Mouse (Mus musculus): ENCODE results near the gene Rad51b. TPM values are rescaled to one million over a fixed set of nuclear protein-coding genes. Genes with fewer than 3 reads are reported as not detected.

The Rad51b gene
- polyA plus RNA-seq, 1 experiment from 2014 or later, result 4.3 TPM

GRCm38 (mm10) chr12:79747541-79747940 is 450.5 kb downstream of the Rad51b start:
- Histone ChIP-seq H3K9ac (no peak overlapping the region), H3K27me3 (no peaks in the 10 kb centered on the region), H3K9me3 (replicated peaks) (no peaks in the 10 kb centered on the region), H3K4me1 (replicated peaks) (peaks cover 9% of the 10 kb centered on the region), H3K4me2 (no peak overlapping the region), H3K4me3 (replicated peaks) (no peak overlapping the region), H3K36me3 (replicated peaks) (no peaks in the 10 kb centered on the region), H3K27ac (replicated peaks) (no peak overlapping the region)
- ATAC-seq (ENCODE audit: insufficient read depth), result no peak
- 72% methylated on average over 3 of the region's 3 CpGs for WGBS (ENCODE audit: insufficient replicate concordance)

- Histone ChIP-seq H3K4me1 (replicated peaks) (peaks cover 8% of the 10 kb centered on the region), H3K4me3 (replicated peaks) (no peak overlapping the region), H3K9ac (no peak overlapping the region), H3K27me3 (no peaks in the 10 kb centered on the region), H3K4me2 (no peak overlapping the region), H3K36me3 (replicated peaks) (no peaks in the 10 kb centered on the region), H3K9me3 (replicated peaks) (no peaks in the 10 kb centered on the region), H3K27ac (replicated peaks) (no peak overlapping the region)
- ATAC-seq (ENCODE audit: insufficient read depth), result no peak
- 55% methylated on average over 4 of the region's 4 CpGs for WGBS (ENCODE audit: insufficient replicate concordance)
Measured at GRCm38 (mm10) chr12:79748862-79749261, 451.8 kb downstream of the Rad51b start.

- no peaks in the 10 kb centered on the region for H3K36me3 ChIP-seq (replicated peaks)
- ATAC-seq (ENCODE audit: insufficient read depth), result peak; percentile 49
- WGBS (ENCODE audit: insufficient replicate concordance), result 45% methylated on average over 10 of the region's 10 CpGs
- no peak overlapping the region for H3K9ac ChIP-seq
- no peaks in the 10 kb centered on the region for H3K27me3 ChIP-seq
- no peak overlapping the region for H3K4me3 ChIP-seq (replicated peaks)
- H3K4me2 ChIP-seq, result no peak overlapping the region
- H3K4me1 ChIP-seq (replicated peaks), result peaks cover 8% of the 10 kb centered on the region
- no peak overlapping the region for H3K27ac ChIP-seq (replicated peaks)
- H3K9me3 ChIP-seq (replicated peaks), result no peaks in the 10 kb centered on the region
Measured at GRCm38 (mm10) chr12:79750253-79751125, 453.4 kb downstream of the Rad51b start.

GRCm38 (mm10) chr12:79751781-79752180 is 454.7 kb downstream of the Rad51b start:
- whole genome bisulfite sequencing (ENCODE audit: insufficient replicate concordance), result 60% methylated on average over 8 of the region's 8 CpGs
- H3K9ac ChIP-seq, result no peak overlapping the region
- peaks cover 8% of the 10 kb centered on the region for H3K4me1 ChIP-seq (replicated peaks)
- H3K27ac ChIP-seq (replicated peaks), result 0 out of 2 replicates have a peak overlapping the region, but pooled peaks have one; percentile 14
- H3K4me2 ChIP-seq, result no peak overlapping the region
- no peaks in the 10 kb centered on the region for H3K9me3 ChIP-seq (replicated peaks)
- ATAC-seq (ENCODE audit: insufficient read depth), result no peak
- no peaks in the 10 kb centered on the region for H3K27me3 ChIP-seq
- H3K36me3 ChIP-seq (replicated peaks), result no peaks in the 10 kb centered on the region
- H3K4me3 ChIP-seq (replicated peaks), result no peak overlapping the region

GRCm38 (mm10) chr12:79752189-79752588 is 455.1 kb downstream of the Rad51b start:
- Histone ChIP-seq H3K4me2 (no peak overlapping the region), H3K4me1 (replicated peaks) (peaks cover 8% of the 10 kb centered on the region), H3K9ac (no peak overlapping the region), H3K36me3 (replicated peaks) (no peaks in the 10 kb centered on the region), H3K27me3 (no peaks in the 10 kb centered on the region), H3K9me3 (replicated peaks) (no peaks in the 10 kb centered on the region), H3K27ac (replicated peaks) (no peak overlapping the region), H3K4me3 (replicated peaks) (no peak overlapping the region)
- no peak for ATAC-seq (ENCODE audit: insufficient read depth)
- WGBS (ENCODE audit: insufficient replicate concordance), result 64% methylated on average over 5 of the region's 5 CpGs

GRCm38 (mm10) chr12:79755617-79756016 is 458.5 kb downstream of the Rad51b start:
- no peaks in the 10 kb centered on the region for H3K36me3 ChIP-seq (replicated peaks)
- H3K9ac ChIP-seq, result no peak overlapping the region
- no peaks in the 10 kb centered on the region for H3K9me3 ChIP-seq (replicated peaks)
- H3K4me2 ChIP-seq, result no peak overlapping the region
- H3K27ac ChIP-seq (replicated peaks), result no peak overlapping the region
- no peaks in the 10 kb centered on the region for H3K27me3 ChIP-seq
- H3K4me3 ChIP-seq (replicated peaks), result no peak overlapping the region
- WGBS (ENCODE audit: insufficient replicate concordance), result 67% methylated on average over 4 of the region's 4 CpGs
- ATAC-seq (ENCODE audit: insufficient read depth), result no peak
- H3K4me1 ChIP-seq (replicated peaks), result peaks cover 25% of the 10 kb centered on the region

GRCm38 (mm10) chr12:79756352-79756751 is 459.3 kb downstream of the Rad51b start:
- no peak overlapping the region for H3K27ac ChIP-seq (replicated peaks)
- H3K27me3 ChIP-seq, result no peaks in the 10 kb centered on the region
- no peak overlapping the region for H3K4me2 ChIP-seq
- no peak overlapping the region for H3K9ac ChIP-seq
- H3K4me1 ChIP-seq (replicated peaks), result peaks cover 28% of the 10 kb centered on the region
- H3K9me3 ChIP-seq (replicated peaks), result no peaks in the 10 kb centered on the region
- H3K4me3 ChIP-seq (replicated peaks), result no peak overlapping the region
- no peaks in the 10 kb centered on the region for H3K36me3 ChIP-seq (replicated peaks)
- WGBS (ENCODE audit: insufficient replicate concordance), result 55% methylated on average over 5 of the region's 5 CpGs
- no peak for ATAC-seq (ENCODE audit: insufficient read depth)

GRCm38 (mm10) chr12:79757775-79758174 is 460.7 kb downstream of the Rad51b start:
- 78% methylated on average over 4 of the region's 4 CpGs for WGBS (ENCODE audit: insufficient replicate concordance)
- H3K36me3 ChIP-seq (replicated peaks), result no peaks in the 10 kb centered on the region
- no peak overlapping the region for H3K27ac ChIP-seq (replicated peaks)
- no peaks in the 10 kb centered on the region for H3K27me3 ChIP-seq
- H3K4me1 ChIP-seq (replicated peaks), result peaks cover 31% of the 10 kb centered on the region
- H3K9me3 ChIP-seq (replicated peaks), result no peaks in the 10 kb centered on the region
- ATAC-seq (ENCODE audit: insufficient read depth), result no peak
- H3K4me2 ChIP-seq, result no peak overlapping the region
- H3K9ac ChIP-seq, result no peak overlapping the region
- no peak overlapping the region for H3K4me3 ChIP-seq (replicated peaks)

- ATAC-seq (ENCODE audit: insufficient read depth), result no peak
- H3K27ac ChIP-seq (replicated peaks), result no peak overlapping the region
- no peaks in the 10 kb centered on the region for H3K27me3 ChIP-seq
- 52% methylated on average over 8 of the region's 8 CpGs for WGBS (ENCODE audit: insufficient replicate concordance)
- no peak overlapping the region for H3K9ac ChIP-seq
- H3K36me3 ChIP-seq (replicated peaks), result no peaks in the 10 kb centered on the region
- no peak overlapping the region for H3K4me3 ChIP-seq (replicated peaks)
- H3K9me3 ChIP-seq (replicated peaks), result no peaks in the 10 kb centered on the region
- peaks cover 36% of the 10 kb centered on the region for H3K4me1 ChIP-seq (replicated peaks)
- no peak overlapping the region for H3K4me2 ChIP-seq
Measured at GRCm38 (mm10) chr12:79759180-79759902, 462.3 kb downstream of the Rad51b start.

- no peak overlapping the region for H3K9ac ChIP-seq
- H3K4me1 ChIP-seq (replicated peaks), result peaks cover 36% of the 10 kb centered on the region
- H3K27me3 ChIP-seq, result no peaks in the 10 kb centered on the region
- H3K9me3 ChIP-seq (replicated peaks), result no peaks in the 10 kb centered on the region
- no peak overlapping the region for H3K27ac ChIP-seq (replicated peaks)
- no peak for ATAC-seq (ENCODE audit: insufficient read depth)
- no peak overlapping the region for H3K4me3 ChIP-seq (replicated peaks)
- H3K4me2 ChIP-seq, result no peak overlapping the region
- no peaks in the 10 kb centered on the region for H3K36me3 ChIP-seq (replicated peaks)
- 57% methylated on average over 2 of the region's 2 CpGs for WGBS (ENCODE audit: insufficient replicate concordance)
Measured at GRCm38 (mm10) chr12:79761217-79761616, 464.1 kb downstream of the Rad51b start.

- 40% methylated on average over 2 of the region's 2 CpGs for WGBS (ENCODE audit: insufficient replicate concordance)
- H3K9me3 ChIP-seq (replicated peaks), result no peaks in the 10 kb centered on the region
- no peaks in the 10 kb centered on the region for H3K36me3 ChIP-seq (replicated peaks)
- H3K4me3 ChIP-seq (replicated peaks), result no peak overlapping the region
- ATAC-seq (ENCODE audit: insufficient read depth), result no peak
- H3K4me1 ChIP-seq (replicated peaks), result peaks cover 36% of the 10 kb centered on the region
- H3K27ac ChIP-seq (replicated peaks), result peak overlapping the region; percentile 46; the same call in 1 of the 2 replicates
- no peaks in the 10 kb centered on the region for H3K27me3 ChIP-seq
- no peak overlapping the region for H3K4me2 ChIP-seq
- H3K9ac ChIP-seq, result no peak overlapping the region
Measured at GRCm38 (mm10) chr12:79762087-79762486, 465.0 kb downstream of the Rad51b start.
